Mouse (Mus musculus) heart, embryonic 10.5 days (tissue): ENCODE data around the gene Hemk1. TPM values are rescaled to one million over a fixed set of nuclear protein-coding genes. Genes with fewer than 3 reads are reported as not detected.

Experiments
- DNase-seq: peaks from one replicate; pipeline ENCODE4 v3.0.0-alpha.2; 2017; ENCODE audit warnings: low spot score
- H3K27ac ChIP-seq: fragments of 300-500 bp; sonication (generic); 2 replicates; pipeline ENCODE4 v1.5.1; 2016; ENCODE audit warnings: mild to moderate bottlenecking
- H3K27me3 ChIP-seq: fragments of 300-500 bp; sonication (generic); 2 replicates; pipeline ENCODE4 v1.6.1; 2016; ENCODE audit warnings: mild to moderate bottlenecking; ENCODE audit not compliant: poor library complexity, insufficient read depth, severe bottlenecking
- H3K36me3 ChIP-seq: fragments of 300-500 bp; sonication (generic); 2 replicates; pipeline ENCODE4 v1.6.1; 2016; ENCODE audit warnings: mild to moderate bottlenecking, moderate library complexity
- H3K4me1 ChIP-seq: fragments of 300-500 bp; sonication (generic); 2 replicates; pipeline ENCODE4 v1.6.1; 2016; ENCODE audit warnings: mild to moderate bottlenecking
- H3K4me3 ChIP-seq: fragments of 300-500 bp; sonication (generic); 2 replicates; pipeline ENCODE4 v1.5.1; 2016; ENCODE audit warnings: mild to moderate bottlenecking, moderate library complexity
- H3K9me3 ChIP-seq: fragments of 300-500 bp; sonication (generic); 2 replicates; pipeline ENCODE4 v1.6.1; 2016; ENCODE audit warnings: mild to moderate bottlenecking, moderate library complexity
- WGBS: fragments of 180-500 bp; shearing (Covaris S2); methylation state at CpG from one replicate; pipeline ENCODE4 v1.1.7; 2016; 5-methylcytosine and 5-hydroxymethylcytosine counted together
- polyA plus RNA-seq: library from polyadenylated mRNA; unstranded; fragments of >200 nt; fragmentation: Nextera tagmentation; extraction: Ambion mirVana; gene quantifications from 2 replicates; pipeline ENCODE4 v1.2.1, GENCODE M21; 2016

The Hemk1 gene
- polyA plus RNA-seq, 1 experiment from 2014 or later, result 13.4 TPM

GRCm38 (mm10) chr9:107279378-107280321 lies 58.5 kb downstream of the Hemk1 start:
- H3K9me3 ChIP-seq, result no peaks in the 10 kb centered on the region
- peaks cover 31% of the 10 kb centered on the region for H3K4me1 ChIP-seq
- peak overlapping the region; percentile 36 for H3K4me3 ChIP-seq
- peaks cover 14% of the 10 kb centered on the region; the same call in 1 of the 2 replicates for H3K27me3 ChIP-seq
- H3K27ac ChIP-seq, result peak overlapping the region; percentile 75
- DNase-seq, result no peak
- no peaks in the 10 kb centered on the region for H3K36me3 ChIP-seq
- 17% methylated on average over 16 of the region's 16 CpGs for WGBS

- DNase-seq, result no peak
- H3K4me3 ChIP-seq, result no peak overlapping the region
- H3K27me3 ChIP-seq, result peaks cover 14% of the 10 kb centered on the region; the same call in 1 of the 2 replicates
- no peak overlapping the region; the same call in 1 of the 2 replicates for H3K27ac ChIP-seq
- WGBS, result 44% methylated on average over 8 of the region's 8 CpGs
- no peaks in the 10 kb centered on the region for H3K9me3 ChIP-seq
- peaks cover 31% of the 10 kb centered on the region for H3K4me1 ChIP-seq
- no peaks in the 10 kb centered on the region for H3K36me3 ChIP-seq
These were observed 59.4 kb downstream of the Hemk1 start for GRCm38 (mm10) chr9:107278527-107279377.

- Histone ChIP-seq H3K27me3 (peaks cover 14% of the 10 kb centered on the region; the same call in 1 of the 2 replicates), H3K4me3 (no peak overlapping the region), H3K27ac (no peak overlapping the region), H3K9me3 (no peaks in the 10 kb centered on the region), H3K36me3 (no peaks in the 10 kb centered on the region), H3K4me1 (peaks cover 31% of the 10 kb centered on the region)
- no peak for DNase-seq
- WGBS, result 41% methylated on average over 4 of the region's 4 CpGs
These were observed 60.0 kb downstream of the Hemk1 start for GRCm38 (mm10) chr9:107278126-107278525.

GRCm38 (mm10) chr9:107277603-107278002 lies 60.5 kb downstream of the Hemk1 start:
- Histone ChIP-seq H3K27me3 (peaks cover 14% of the 10 kb centered on the region; the same call in 1 of the 2 replicates), H3K9me3 (no peaks in the 10 kb centered on the region), H3K4me3 (no peak overlapping the region), H3K36me3 (no peaks in the 10 kb centered on the region), H3K27ac (no peak overlapping the region), H3K4me1 (peaks cover 31% of the 10 kb centered on the region)
- DNase-seq, result no peak
- 76% methylated on average over 7 of the region's 7 CpGs for WGBS

Other genes with a start within 250 kb of the Hemk1 start
- gene Dock3, start 106.4 kb downstream of the Hemk1 start, polyA plus RNA-seq, result 0.22 and 0.57 TPM in 2 replicates
- 7.1 and 10.1 TPM in 2 replicates for gene Mapkapk3, start 48.5 kb downstream of the Hemk1 start, polyA plus RNA-seq
- 9.4 and 13.2 TPM in 2 replicates for gene Cish, start 42.3 kb downstream of the Hemk1 start, polyA plus RNA-seq
- 0.74 and 1.2 TPM in 2 replicates for gene 6430571L13Rik, start 2.3 kb upstream of the Hemk1 start, polyA plus RNA-seq
- gene Cacna2d2, start 61.3 kb upstream of the Hemk1 start, polyA plus RNA-seq, result 6.8 TPM in 2 replicates
- gene Tmem115, start 195.6 kb upstream of the Hemk1 start, polyA plus RNA-seq, result 42.7 and 46.8 TPM in 2 replicates
- gene Cyb561d2, start 203.8 kb upstream of the Hemk1 start, polyA plus RNA-seq, result 24.1 and 24.5 TPM in 2 replicates
- 28.3 and 33.1 TPM in 2 replicates for gene Nprl2, start 203.9 kb upstream of the Hemk1 start, polyA plus RNA-seq
- gene Zmynd10, start 208.9 kb upstream of the Hemk1 start, polyA plus RNA-seq, result 0.17 TPM in 1 of 2 replicates, not detected in the other
- 50.5 and 51.7 TPM in 2 replicates for gene Rassf1, start 213.2 kb upstream of the Hemk1 start, polyA plus RNA-seq
- 64.7 and 70.0 TPM in 2 replicates for gene Tusc2, start 224.9 kb upstream of the Hemk1 start, polyA plus RNA-seq
- gene Hyal2, start 229.6 kb upstream of the Hemk1 start, polyA plus RNA-seq, result 116 and 128 TPM in 2 replicates
- gene Hyal1, start 238.6 kb upstream of the Hemk1 start, polyA plus RNA-seq, result 4.9 and 6.8 TPM in 2 replicates
- 14.8 and 15.3 TPM in 2 replicates for gene Naa80, start 240.5 kb upstream of the Hemk1 start, polyA plus RNA-seq
- gene Hyal3, start 242.5 kb upstream of the Hemk1 start, polyA plus RNA-seq, result 0.36 and 0.70 TPM in 2 replicates
- gene Ifrd2, start 249.3 kb upstream of the Hemk1 start, polyA plus RNA-seq, result 58.0 and 62.8 TPM in 2 replicates